Mouse (Mus musculus) ovary, postnatal 14 days (tissue): Measurements from ENCODE around the gene Adgrl2.

Experiments used
- DNase-seq: peaks from one replicate; pipeline ENCODE4 v3.0.0; 2022; ENCODE audit warnings: low spot score

The Adgrl2 gene

DNA sequence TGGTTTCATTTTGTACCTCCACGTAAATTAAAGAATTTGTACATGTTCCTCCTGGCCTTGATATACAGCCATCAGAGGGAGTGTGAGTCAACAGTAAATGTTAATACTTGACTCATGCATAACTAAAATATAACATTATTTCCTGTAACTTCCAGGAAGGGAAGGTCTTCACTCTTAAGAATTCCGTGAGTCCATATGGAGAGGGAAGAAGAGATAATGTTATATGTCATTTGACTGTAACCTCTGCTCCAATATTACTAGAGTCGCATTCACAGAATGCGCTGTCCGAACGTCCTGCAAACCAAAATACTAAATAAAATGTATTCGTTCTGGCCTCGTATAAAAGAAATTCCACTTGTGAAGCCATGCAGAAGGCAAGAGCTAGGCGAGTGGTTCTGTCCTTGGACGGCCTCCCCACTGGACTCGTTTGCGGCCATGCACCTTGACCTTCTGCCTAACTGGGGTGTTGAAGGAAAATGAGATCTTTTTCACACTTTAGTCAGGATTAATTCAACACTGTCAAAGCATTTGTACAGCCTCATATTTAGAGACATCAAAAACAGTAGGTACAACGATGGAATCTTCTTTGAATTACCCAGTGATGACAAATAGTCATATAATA is 68.3 kb downstream of the Adgrl2 start:
- no peak for DNase-seq

DNA sequence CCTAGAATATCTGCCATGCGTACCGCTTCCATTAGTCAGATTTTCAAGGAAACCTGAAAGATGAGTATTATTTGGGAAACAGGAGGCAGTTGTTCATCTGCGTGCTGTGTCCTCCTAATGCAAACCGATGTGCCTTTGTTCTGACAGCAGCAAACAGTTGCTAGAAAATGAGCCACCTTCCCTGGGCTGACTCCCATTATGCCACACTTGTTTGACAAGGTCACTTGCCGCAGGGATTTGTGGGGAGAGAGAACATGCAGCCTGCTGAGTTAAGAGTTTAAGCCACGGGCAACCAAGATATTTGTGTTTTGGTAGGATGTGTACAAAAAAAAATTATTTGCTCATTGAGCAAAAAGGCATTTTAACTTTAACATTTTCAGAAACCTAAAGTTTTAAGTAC is 69.5 kb downstream of the Adgrl2 start:
- DNase-seq, result no peak

- no peak for DNase-seq
Observed at GRCm38 (mm10) chr3:148918425-148918824, 71.9 kb downstream of the Adgrl2 start.

DNA sequence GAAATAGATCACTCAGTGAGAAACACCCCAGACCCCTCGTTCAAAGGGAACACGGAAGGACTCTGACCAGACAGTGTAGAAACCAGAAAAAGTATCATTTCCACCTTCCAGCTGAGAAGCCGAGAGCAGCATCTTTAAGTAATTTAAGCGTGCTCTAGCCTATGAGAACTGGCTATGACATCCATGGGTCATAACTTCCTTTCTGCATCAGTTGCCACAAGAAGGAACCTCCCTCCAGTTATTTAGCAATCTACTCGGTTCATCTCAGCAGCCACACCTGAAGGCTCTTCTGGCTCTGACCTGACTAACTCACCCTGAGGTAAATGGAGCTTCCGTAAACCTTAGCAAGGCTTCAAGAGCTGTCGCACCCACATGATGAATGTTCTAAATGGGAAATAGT is 72.5 kb downstream of the Adgrl2 start:
- no peak for DNase-seq

DNA sequence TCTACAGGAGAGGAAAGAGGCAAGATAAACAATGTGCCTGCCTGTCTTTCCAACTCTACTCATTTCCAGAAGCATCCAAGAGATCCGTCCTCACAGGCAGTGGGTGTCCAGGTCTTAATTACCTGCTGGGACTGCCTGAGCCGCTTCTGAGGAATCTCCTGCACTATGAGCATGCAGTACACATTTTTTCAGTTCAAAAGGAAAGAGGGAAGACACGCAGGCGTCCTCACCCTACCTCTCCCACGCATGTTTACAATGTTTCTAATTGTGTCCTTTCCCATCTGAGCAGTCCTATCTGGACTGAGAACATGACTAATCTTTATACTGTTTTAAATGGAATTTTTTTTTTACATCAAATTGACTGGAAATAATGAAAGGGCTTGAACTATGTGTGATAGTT is 74.1 kb downstream of the Adgrl2 start:
- DNase-seq, result no peak

DNA sequence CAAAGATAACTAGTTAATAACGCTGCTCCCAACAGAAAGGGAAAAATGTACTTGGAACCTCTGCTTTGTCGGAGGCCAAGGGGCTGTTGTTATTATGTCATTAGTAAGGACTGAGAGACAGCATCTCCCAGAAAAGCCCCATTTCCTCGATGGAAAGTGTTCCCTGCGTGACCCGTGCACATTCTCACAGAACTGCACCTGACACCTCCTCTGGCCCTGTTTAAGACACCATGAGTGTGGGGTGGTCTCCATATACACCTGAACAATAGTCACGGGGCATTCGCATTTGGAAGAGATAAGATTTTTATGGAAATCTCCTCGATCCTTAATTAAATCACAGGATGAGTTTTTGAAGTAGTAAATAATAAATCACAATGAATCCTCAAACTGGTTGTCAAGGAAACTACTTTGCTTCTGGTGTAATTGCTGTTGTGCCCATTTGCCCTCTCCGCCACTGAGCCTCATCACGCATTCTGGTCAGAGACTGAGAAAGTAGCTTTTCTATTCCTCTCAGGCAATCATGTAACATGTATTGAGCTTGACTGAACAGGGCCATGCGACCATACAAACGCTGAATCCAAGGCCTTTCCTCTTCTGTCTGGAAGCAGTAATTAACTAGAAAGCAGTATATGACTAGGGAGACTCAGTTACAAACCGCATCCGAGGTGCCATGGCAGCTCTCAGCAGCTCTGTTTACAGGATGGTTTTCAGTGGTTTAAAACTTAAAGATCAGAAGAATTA is 77.2 kb downstream of the Adgrl2 start:
- no peak for DNase-seq

- no peak for DNase-seq
Observed at GRCm38 (mm10) chr3:148912536-148912935, 77.8 kb downstream of the Adgrl2 start.

- no peak for DNase-seq
Observed at GRCm38 (mm10) chr3:148907873-148908272, 82.5 kb downstream of the Adgrl2 start.

- DNase-seq, result no peak
Observed at GRCm38 (mm10) chr3:148907024-148907778, 83.2 kb downstream of the Adgrl2 start.

DNA sequence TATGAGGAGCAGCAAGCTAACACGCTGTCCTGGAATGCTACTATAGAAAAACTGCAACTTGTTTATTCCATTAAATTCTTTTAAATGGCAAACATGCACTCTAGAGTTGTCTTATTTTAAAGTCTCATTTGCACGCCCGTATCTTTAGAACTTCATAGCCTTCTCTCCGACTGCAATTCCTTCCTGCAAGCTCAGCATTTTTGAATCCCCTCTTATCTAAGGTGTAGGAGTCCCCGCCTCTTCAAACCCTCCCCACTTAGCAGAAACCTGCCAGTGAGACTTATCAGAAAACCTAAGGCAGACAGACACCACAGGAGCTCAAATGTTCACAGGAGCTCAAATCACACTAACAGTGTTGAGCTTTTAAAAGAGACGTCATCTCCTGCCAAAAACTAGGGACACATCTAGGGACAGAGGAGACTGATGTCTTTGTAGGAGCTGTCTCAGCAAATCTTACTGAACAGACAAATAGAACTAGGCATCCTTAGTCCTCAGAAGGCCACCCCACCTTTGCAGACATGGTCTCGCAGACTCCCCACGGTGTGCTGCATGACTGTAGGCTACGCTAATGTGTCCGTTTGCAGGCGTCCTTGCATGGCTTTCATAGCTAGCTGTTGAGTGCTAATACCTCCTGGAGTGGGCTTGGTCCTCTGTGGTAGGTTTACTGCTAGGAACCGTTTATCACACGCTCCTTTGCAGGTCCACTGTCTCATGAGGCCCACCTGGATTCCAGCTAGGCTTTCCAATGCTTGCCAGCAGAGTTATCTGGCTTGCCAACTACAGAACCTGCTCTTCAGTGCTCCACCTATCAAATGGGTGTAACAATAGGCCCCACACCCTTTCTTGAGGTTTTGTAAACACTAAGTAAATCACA is 84.2 kb downstream of the Adgrl2 start:
- DNase-seq, result no peak

GRCm38 (mm10) chr3:148905435-148905834 is 84.9 kb downstream of the Adgrl2 start:
- DNase-seq, result no peak

- DNase-seq, result no peak
Observed at GRCm38 (mm10) chr3:148899857-148900256, 90.5 kb downstream of the Adgrl2 start.

DNA sequence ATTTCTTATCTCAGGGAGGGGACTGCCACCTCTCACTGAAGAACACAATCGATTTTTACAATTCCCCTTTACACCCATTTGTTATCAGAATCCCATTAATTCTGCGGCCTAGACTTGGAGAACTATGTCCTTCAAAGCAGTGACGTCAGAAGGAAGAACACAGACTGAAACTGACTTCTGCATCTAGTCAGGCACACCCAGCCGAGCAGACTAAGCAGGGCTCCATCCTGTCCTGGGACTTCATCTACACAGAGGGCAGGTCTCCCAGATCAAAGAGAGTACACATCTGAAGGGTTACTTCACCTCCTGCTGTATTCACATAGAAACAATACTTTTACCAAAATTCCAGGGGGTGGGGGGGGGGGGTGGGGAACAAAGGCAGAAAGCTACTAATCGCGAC is 90.9 kb downstream of the Adgrl2 start:
- DNase-seq, result no peak

DNA sequence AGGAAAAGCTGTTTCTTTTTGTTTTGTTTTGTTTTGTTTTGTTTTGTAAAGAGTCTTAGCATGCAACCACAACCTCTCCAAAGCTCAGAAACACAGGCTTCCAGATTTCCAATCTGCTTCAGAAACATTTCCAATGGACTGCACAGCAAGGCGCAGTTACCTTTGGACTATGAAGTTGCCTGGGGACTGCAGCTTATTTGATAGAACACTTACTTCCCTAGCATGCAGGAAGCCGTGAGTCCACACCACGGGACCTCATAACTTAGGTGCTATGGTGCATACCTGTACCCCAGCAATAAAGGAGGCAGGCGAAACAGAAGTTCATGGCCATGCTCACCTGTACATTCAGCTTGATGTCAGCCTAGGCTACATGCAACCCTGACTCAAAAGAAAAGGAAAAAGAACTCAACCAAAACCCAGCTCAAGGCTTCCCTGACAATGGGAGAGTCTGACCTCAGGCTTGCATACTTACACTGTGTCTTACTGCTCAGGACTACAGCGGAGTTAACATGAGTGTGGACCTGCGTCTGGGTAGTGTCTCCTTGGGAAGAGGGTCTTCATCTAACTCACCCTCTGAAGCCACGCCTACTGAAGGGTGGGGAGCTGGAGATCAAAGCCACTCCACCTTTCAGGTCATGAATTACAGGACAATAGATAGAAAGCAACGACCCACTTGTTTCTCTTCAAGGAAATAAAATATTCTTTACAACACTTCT is 91.7 kb downstream of the Adgrl2 start:
- DNase-seq, result no peak

DNA sequence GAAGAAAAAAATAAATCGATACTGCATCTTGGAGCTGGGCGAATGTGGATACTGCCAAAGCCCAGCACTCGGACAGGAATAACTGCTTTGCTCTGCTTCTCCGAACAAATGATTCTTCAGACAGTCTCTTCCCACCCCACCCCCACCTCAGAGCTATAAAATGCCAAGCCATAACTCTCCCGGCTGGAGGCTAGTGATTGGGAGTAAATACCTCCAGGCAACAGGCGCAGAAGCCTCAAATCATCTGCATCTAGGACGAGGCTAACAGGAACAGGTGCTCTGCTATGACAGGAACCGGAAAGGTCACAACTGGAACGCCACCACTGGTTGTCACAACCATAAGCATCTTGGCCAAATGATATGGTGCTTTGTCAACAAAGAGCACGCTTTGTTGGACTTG is 94.1 kb downstream of the Adgrl2 start:
- no peak for DNase-seq

DNA sequence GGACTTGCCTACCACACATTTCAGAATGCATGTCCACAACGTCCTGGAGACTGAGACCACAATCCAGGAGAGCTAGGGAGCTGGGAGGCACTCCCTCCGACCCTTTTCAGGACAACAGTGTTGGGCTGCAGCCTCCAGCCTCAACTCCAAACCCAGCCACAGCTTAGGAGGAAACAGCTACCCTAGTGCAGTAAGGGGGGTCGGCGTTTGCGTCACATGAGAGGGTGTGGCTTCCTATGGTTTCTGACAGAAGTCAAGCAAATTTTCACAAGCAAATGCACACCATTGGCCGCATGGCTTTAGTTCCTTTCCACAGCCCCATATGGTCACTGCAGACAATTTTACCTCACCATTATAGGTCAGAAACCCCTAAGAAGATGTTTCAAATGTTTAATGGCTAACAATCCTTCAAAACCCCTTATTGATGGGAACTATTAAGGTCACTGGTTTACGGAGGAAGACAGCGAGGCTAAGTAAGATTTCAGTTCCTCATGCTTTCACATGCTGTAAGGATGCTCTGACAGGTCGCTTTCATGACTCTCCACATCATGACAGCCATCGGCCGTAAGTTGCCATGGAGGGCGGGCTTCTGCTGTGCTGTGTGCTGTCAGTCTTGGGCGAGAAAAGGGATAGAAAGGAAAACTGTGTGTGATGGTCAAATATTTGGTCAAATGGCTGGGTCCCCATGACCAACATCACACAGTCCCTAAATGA is 94.8 kb downstream of the Adgrl2 start:
- DNase-seq, result no peak

- no peak for DNase-seq
Observed at GRCm38 (mm10) chr3:148894867-148895266, 95.5 kb downstream of the Adgrl2 start.

GRCm38 (mm10) chr3:148887902-148888301 is 102.5 kb downstream of the Adgrl2 start:
- no peak for DNase-seq

DNA sequence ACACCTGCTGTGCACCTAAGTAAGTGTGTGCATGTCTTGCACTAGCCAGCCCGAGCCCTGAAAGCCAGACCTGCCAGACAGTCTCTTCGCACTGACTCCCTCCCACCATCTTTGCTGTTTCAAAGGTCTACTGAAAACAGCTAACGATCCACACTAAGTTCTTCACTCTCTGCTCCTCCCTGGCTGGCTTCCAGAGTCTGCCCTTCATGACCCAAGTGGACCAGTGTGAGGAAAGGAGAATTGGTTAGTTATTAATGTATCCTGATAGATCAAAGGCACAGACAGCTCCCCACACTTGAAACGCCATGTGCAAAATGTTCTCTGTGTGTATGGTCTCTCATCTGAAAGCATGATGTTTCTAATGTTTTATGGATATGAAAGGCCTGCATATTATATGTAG is 103.4 kb downstream of the Adgrl2 start:
- no peak for DNase-seq

- DNase-seq, result no peak
Observed at GRCm38 (mm10) chr3:148885980-148886668, 104.2 kb downstream of the Adgrl2 start.
